Comparison of ENCODE assay signal across 29 mouse cellular contexts in the genomic region with DNA sequence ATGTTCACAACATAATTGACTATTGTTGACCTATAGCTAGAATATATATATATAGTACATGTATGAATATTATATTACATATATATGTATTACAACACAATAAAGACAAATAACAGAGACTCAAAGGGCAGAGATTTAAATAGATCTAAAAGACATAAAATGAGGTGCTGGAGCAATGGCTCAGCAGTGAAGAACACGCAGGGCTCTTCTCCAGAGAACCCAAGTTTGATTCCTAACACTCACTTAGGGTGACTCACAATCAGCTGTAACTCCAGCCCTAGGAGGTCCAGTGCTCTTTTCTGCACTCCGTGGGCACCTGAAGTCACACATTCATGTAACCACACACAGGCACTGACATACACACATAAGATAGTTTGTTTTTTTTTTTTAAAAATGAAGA. TPM values are rescaled to one million over a fixed set of nuclear protein-coding genes. Genes with fewer than 3 reads are reported as not detected.
"Had no signal": no experiment of that assay in that cellular context is flagged by ENCODE, and none has a peak within 500 bp of the region (broad histone marks: within the 10 kb centered on the region; RNA-seq: fewer than 3 reads in every experiment).

No protein-coding gene starts in this region.

- H3K36me3 ChIP-seq: embryonic facial prominence, embryonic 10.5 days; embryonic facial prominence, embryonic 12.5 days; embryonic facial prominence, embryonic 15.5 days; forebrain, embryonic 10.5 days; forebrain, embryonic 12.5 days had no signal

- H3K9ac ChIP-seq: embryonic facial prominence, embryonic 12.5 days; embryonic facial prominence, embryonic 13.5 days; embryonic facial prominence, embryonic 15.5 days; forebrain, embryonic 12.5 days; forebrain, embryonic 13.5 days; forebrain, embryonic 15.5 days; forebrain, postnatal 0 days had no signal

- H3K4me1 ChIP-seq: forebrain, embryonic 15.5 days had no signal

- H3K27me3 ChIP-seq: embryonic facial prominence, embryonic 12.5 days; embryonic facial prominence, embryonic 13.5 days; embryonic facial prominence, embryonic 15.5 days; forebrain, embryonic 12.5 days; forebrain, embryonic 13.5 days; forebrain, embryonic 15.5 days had no signal

- DNase-seq: cerebellum, adult 18-20 months; cerebellum, adult 2 months; cerebellum, adult 8-10 months; cerebellum, adult 9-10 months; cerebellum, adult 9-11 months; cerebellum, postnatal 10 days; cerebellum, postnatal 14 days; cerebellum, postnatal 25 days; cerebellum, postnatal 36 days; embryo, embryonic 11 days; forebrain, postnatal 0 days; gastrocnemius, adult 2 months; gastrocnemius, postnatal 10 days; gastrocnemius, postnatal 14 days; gastrocnemius, postnatal 25 days; gastrocnemius, postnatal 36 days had no signal

- ATAC-seq: forebrain, embryonic 13.5 days; forebrain, embryonic 14.5 days; forebrain, embryonic 15.5 days; forebrain, embryonic 16.5 days; forebrain, postnatal 0 days had no signal

- H3K4me3 ChIP-seq: embryonic facial prominence, embryonic 10.5 days; embryonic facial prominence, embryonic 12.5 days; embryonic facial prominence, embryonic 13.5 days; embryonic facial prominence, embryonic 15.5 days; erythroblast, embryonic 14.5 days; forebrain, embryonic 10.5 days; forebrain, embryonic 12.5 days; forebrain, embryonic 13.5 days; forebrain, embryonic 15.5 days; gastrocnemius, adult 2 months had no signal

- H3K9me3 ChIP-seq: embryonic facial prominence, embryonic 10.5 days; embryonic facial prominence, embryonic 12.5 days; embryonic facial prominence, embryonic 13.5 days; embryonic facial prominence, embryonic 15.5 days; forebrain, embryonic 10.5 days; forebrain, embryonic 12.5 days; forebrain, embryonic 13.5 days; forebrain, embryonic 15.5 days had no signal

- H3K27ac ChIP-seq: embryonic facial prominence, embryonic 10.5 days; embryonic facial prominence, embryonic 12.5 days; embryonic facial prominence, embryonic 13.5 days; forebrain, embryonic 10.5 days; forebrain, embryonic 12.5 days; forebrain, embryonic 13.5 days; forebrain, embryonic 15.5 days had no signal

- H3K4me2 ChIP-seq: embryonic facial prominence, embryonic 12.5 days; embryonic facial prominence, embryonic 13.5 days; embryonic facial prominence, embryonic 15.5 days; forebrain, embryonic 12.5 days; forebrain, embryonic 13.5 days; forebrain, embryonic 15.5 days had no signal

RNA-seq across cellular contexts. Expression of a gene that starts 12.3 kb away (rescaled TPM):
- total RNA-seq: common myeloid progenitor, adult 5-6 weeks; granulocyte monocyte progenitor cell, adult 5-6 weeks had no signal
